ENCODE assay signal across 12 mouse cellular contexts in the genomic region with DNA sequence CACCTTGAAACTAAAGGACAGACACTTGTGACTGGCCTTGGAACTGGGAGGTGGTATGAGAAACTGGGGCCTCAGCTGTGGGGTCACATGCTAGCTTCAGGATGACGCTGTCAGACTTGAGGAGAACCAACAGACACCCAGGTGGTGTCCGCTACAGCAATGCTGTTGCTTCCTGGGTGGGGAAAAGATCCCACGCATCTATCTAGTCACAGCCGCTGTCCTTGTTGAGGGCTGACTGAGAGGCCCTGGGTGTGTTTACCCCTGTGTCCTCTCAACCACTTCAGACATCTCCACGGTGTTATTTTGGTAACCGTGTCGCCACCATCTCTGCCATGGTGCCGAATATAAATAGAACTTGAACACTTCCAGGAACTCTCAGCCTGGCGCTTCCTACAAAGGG. TPM values are rescaled to one million over a fixed set of nuclear protein-coding genes. Genes with fewer than 3 reads are reported as not detected.
A peak's percentile ranks its signal among the peaks of the same experiment; 100 is the strongest.
DNase-seq lines count a peak whose midpoint lies in the region; ATAC-seq and TF ChIP-seq lines count a peak whose summit lies in the region.
"Had no signal": no experiment of that assay in that cellular context is flagged by ENCODE, and none has a peak within 500 bp of the region (broad histone marks: within the 10 kb centered on the region; RNA-seq: fewer than 3 reads in every experiment).

No protein-coding gene starts in this region.

- no peak for TF ChIP-seq RAD21 in CH12.LX (IDR thresholded peaks at IDR 0.05; ENCODE audit: low read depth, low read length)

- no peak overlapping the region for H3K4me2 ChIP-seq in CH12.LX (ENCODE audit: insufficient read depth, low read depth, poor library complexity, severe bottlenecking)
- peak overlapping the region; percentile 45 for H3K4me2 ChIP-seq in heart, embryonic 14.5 days (ENCODE audit: low read length)

- no peak for TF ChIP-seq CTCF in CH12.LX (conservative IDR thresholded peaks at IDR 0.05 in 1 of 2, IDR thresholded peaks at IDR 0.05 in 1 of 2; ENCODE audit: low read depth in 2 of 2, low read length in 2 of 2)

- no peaks in the 10 kb centered on the region for H3K79me2 ChIP-seq in CH12.LX (replicated peaks; ENCODE audit: control insufficient read depth, extremely low read depth, insufficient read depth, poor library complexity, severe bottlenecking)

- no peak overlapping the region for H3K4me3 ChIP-seq in CH12.LX (replicated peaks in 1 of 3; ENCODE audit: low read depth in 2 of 3, low read length in 2 of 3, poor library complexity in 1 of 3)
- no peak overlapping the region for H3K4me3 ChIP-seq in heart, embryonic 14.5 days (ENCODE audit: control insufficient read depth in 1 of 2, insufficient read depth in 1 of 2, low read depth in 1 of 2, low read length in 2 of 2)
- H3K4me3 ChIP-seq: hindbrain, embryonic 10.5 days; megakaryocyte, embryonic 14.5 days had no signal

- peaks cover 0 to 24% of the 10 kb centered on the region in 2 experiments for H3K36me3 ChIP-seq in CH12.LX (replicated peaks in 1 of 2; ENCODE audit: control insufficient read depth in 1 of 2, insufficient read depth in 1 of 2, low read length in 1 of 2)
- no peaks in the 10 kb centered on the region for H3K36me3 ChIP-seq in heart, embryonic 14.5 days (ENCODE audit: control insufficient read depth, insufficient read depth, low read length)
- no peaks in the 10 kb centered on the region for H3K36me3 ChIP-seq in splenic B cell, adult 2 months (ENCODE audit: control insufficient read depth, insufficient read depth, low read length, poor library complexity, severe bottlenecking)
- H3K36me3 ChIP-seq: hindbrain, embryonic 10.5 days had no signal

- TF ChIP-seq EP300 in CH12.LX (IDR thresholded peaks at IDR 0.05; ENCODE audit: low read length): no peak

- 24% methylated on average over 9 of the region's 9 CpGs for WGBS in heart, embryonic 14.5 days

- dilution Hi-C loops in CH12.LX (cut with MboI; ENCODE audit: extremely low pct_ligation_motif_present, extremely low pct_unique_long_range_greater_than_20kb, low sequenced_read_pairs): no loop called here

- H3K27me3 ChIP-seq in CH12.LX (replicated peaks): no peaks in the 10 kb centered on the region
- H3K27me3 ChIP-seq in heart, embryonic 14.5 days (ENCODE audit: control insufficient read depth, insufficient read depth, low read length): no peaks in the 10 kb centered on the region
- H3K27me3 ChIP-seq in splenic B cell, adult 2 months (ENCODE audit: control insufficient read depth, insufficient read depth, low read length, poor library complexity, severe bottlenecking): no peaks in the 10 kb centered on the region
- H3K27me3 ChIP-seq: megakaryocyte, embryonic 14.5 days had no signal

- ATAC-seq in heart, embryonic 14.5 days (ENCODE audit: insufficient number of reproducible peaks, insufficient read depth, low FRiP score, low read depth): no peak
- ATAC-seq: forebrain, embryonic 16.5 days had no signal

- no peak overlapping the region for H3K27ac ChIP-seq in CH12.LX (ENCODE audit: insufficient read depth, low read depth)
- H3K27ac ChIP-seq in heart, embryonic 14.5 days (replicated peaks in 1 of 2; ENCODE audit: control insufficient read depth in 1 of 2, insufficient read depth in 1 of 2, low read depth in 2 of 2, low read length in 2 of 2): peak overlapping the region; percentile 74 to 85
- H3K27ac ChIP-seq: hindbrain, embryonic 10.5 days had no signal

- no peaks in the 10 kb centered on the region for H3K9me3 ChIP-seq in CH12.LX (replicated peaks; ENCODE audit: low read length)
- no peaks in the 10 kb centered on the region for H3K9me3 ChIP-seq in heart, embryonic 14.5 days (ENCODE audit: control insufficient read depth, low read length)
- H3K9me3 ChIP-seq: hindbrain, embryonic 10.5 days; megakaryocyte, embryonic 14.5 days had no signal

- in situ Hi-C loops in CH12.LX (cut with MboI; ENCODE audit: low pct_ligation_motif_present, low pct_unique_long_range_greater_than_20kb, low sequenced_read_pairs): loop anchor here (10.0 kb wide), 1 partner anchor 219 kb away; no protein-coding TSS in a partner anchor

- TF ChIP-seq POLR2A in CH12.LX (IDR thresholded peaks at IDR 0.05; ENCODE audit: low read depth, low read length): no peak

- intact Hi-C loops in left cerebral cortex, postnatal 14 days (cut with DNase I): loop anchor here (5.0 kb wide), 1 partner anchor 46 kb away; no protein-coding TSS in a partner anchor

- no peak overlapping the region for H3K9ac ChIP-seq in CH12.LX (ENCODE audit: insufficient read depth, low read depth)
- H3K9ac ChIP-seq in heart, embryonic 14.5 days (ENCODE audit: low read length): peak overlapping the region; percentile 30; the same call in 1 of the 2 replicates

- DNase-seq in gastrocnemius, adult 8-10 months (ENCODE audit: low spot score in 2 of 2): peak; percentile 31 to 60
- DNase-seq in gastrocnemius, postnatal 10 days: no peak
- peak; percentile 41 for DNase-seq in CH12.LX (ENCODE audit: extremely low read depth)
- peak; percentile 63 for DNase-seq in splenic B cell, adult 2 months (ENCODE audit: low read depth, low spot score)
- no peak for DNase-seq in left cerebral cortex, postnatal 14 days (ENCODE audit: low spot score in 2 of 2)
- DNase-seq in kidney, postnatal 4 days: no peak
- no peak for DNase-seq in layer of hippocampus, postnatal 25 days (ENCODE audit: extremely low spot score in 1 of 2, low spot score in 1 of 2)
- DNase-seq: kidney, postnatal 10 days had no signal

- peaks cover 8 to 50% of the 10 kb centered on the region in 2 experiments; a peak in 3 of 4 replicates for H3K4me1 ChIP-seq in CH12.LX (ENCODE audit: control insufficient read depth in 1 of 2, insufficient read depth in 2 of 2)
- H3K4me1 ChIP-seq in heart, embryonic 14.5 days (ENCODE audit: control insufficient read depth in 2 of 2, insufficient read depth in 2 of 2, low read length in 2 of 2): peaks cover 39 to 42% of the 10 kb centered on the region in 2 experiments

TF ChIP-seq in CH12.LX, 34 proteins besides CTCF, POLR2A, EP300 and RAD21:
- TF ChIP-seq CHD2 (IDR thresholded peaks at IDR 0.05; ENCODE audit: low read length) (no peak), TCF12 (IDR thresholded peaks at IDR 0.05; ENCODE audit: low read depth, low read length) (peak; percentile 36; the same call in 1 of the 2 replicates), MXI1 (IDR thresholded peaks at IDR 0.05; ENCODE audit: low read depth, low read length) (no peak), ZC3H11A (IDR thresholded peaks at IDR 0.05; ENCODE audit: low read depth, low read length) (no peak), HCFC1 (IDR thresholded peaks at IDR 0.05; ENCODE audit: low read depth, low read length) (no peak), ELF1 (IDR thresholded peaks at IDR 0.05; ENCODE audit: low read depth, low read length) (no peak), CHD1 (IDR thresholded peaks at IDR 0.05; ENCODE audit: low read depth, low read length) (no peak), MYC (IDR thresholded peaks at IDR 0.05; ENCODE audit: low read depth, low read length) (no peak), JUN (IDR thresholded peaks at IDR 0.05; ENCODE audit: insufficient read depth, low read depth, low read length) (no peak), MEF2A (IDR thresholded peaks at IDR 0.05; ENCODE audit: borderline replicate concordance, low read depth, low read length) (no peak), UBTF (IDR thresholded peaks at IDR 0.05; ENCODE audit: low read depth, low read length) (no peak), SIN3A (IDR thresholded peaks at IDR 0.05; ENCODE audit: low read length) (no peak), USF1 (IDR thresholded peaks at IDR 0.05; ENCODE audit: low read depth, low read length) (no peak), GABPA (IDR thresholded peaks at IDR 0.05; ENCODE audit: insufficient replicate concordance, low read depth, low read length) (no peak), MAFK (IDR thresholded peaks at IDR 0.05; ENCODE audit: insufficient replicate concordance, low read length) (no peak), IRF4 (IDR thresholded peaks at IDR 0.05; ENCODE audit: low read depth, low read length) (no peak), RCOR1 (conservative IDR thresholded peaks at IDR 0.05; ENCODE audit: low read depth, low read length) (no peak), ZNF384 (IDR thresholded peaks at IDR 0.05; ENCODE audit: low read depth, low read length) (no peak), BHLHE40 (IDR thresholded peaks at IDR 0.05; ENCODE audit: low read depth, low read length) (peak; percentile 45), KAT2A (IDR thresholded peaks at IDR 0.05; ENCODE audit: insufficient replicate concordance, low read length) (no peak), MAZ (IDR thresholded peaks at IDR 0.05; ENCODE audit: low read depth, low read length) (no peak), ZMIZ1 (IDR thresholded peaks at IDR 0.05; ENCODE audit: low read depth, low read length) (no peak), ETS1 (conservative IDR thresholded peaks at IDR 0.05; ENCODE audit: low read depth, low read length) (peak; percentile 76)

RNA-seq across cellular contexts. Expression of a gene that starts 10.4 kb away (rescaled TPM):
- total RNA-seq in gastrocnemius, adult 8-10 months (2022): 10 to 100 TPM in 1 of 4 experiments, 1 to 10 TPM in 3; 6.7 to 18.0 (median 8.4) TPM
- 10 to 100 TPM; 12.1 to 14.3 TPM for total RNA-seq in gastrocnemius, postnatal 10 days (2021)
- total RNA-seq in CH12.LX (2012; rRNA removed): 5.6 and 6.0 TPM in 2 replicates
- 5.2 and 5.6 TPM in 2 replicates for total RNA-seq in CH12.LX (2014; rRNA removed)
- polyA plus RNA-seq in CH12.LX (2012; ENCODE audit: insufficient read length, low read depth): 8.2 and 8.8 TPM in 2 replicates
- polyA plus RNA-seq in heart, embryonic 14.5 days (2014; fragmentation: Nextera tagmentation; extraction: Ambion mirVana): 11.0 and 12.3 TPM in 2 replicates
- 1 to 10 TPM; 5.2 to 6.9 TPM for total RNA-seq in left cerebral cortex, postnatal 14 days (2021)
- 1 to 10 TPM; 5.9 to 6.4 TPM for total RNA-seq in layer of hippocampus, postnatal 25 days (2021)

Comparison
In these comparisons a context has a peak if more than half of its experiments do, and no peak if none do; other contexts are left out.
1. DNase-seq: peak in gastrocnemius, adult 8-10 months (2 of 2), CH12.LX (single experiment) and splenic B cell, adult 2 months (single experiment); none in gastrocnemius, postnatal 10 days (single experiment), left cerebral cortex, postnatal 14 days (0 of 2), kidney, postnatal 4 days (0 of 2) and layer of hippocampus, postnatal 25 days (0 of 2).